Comparison of ENCODE assay signal across 8 mouse cellular contexts in genomic region chr2:152089078-152089477, GRCm38 (mm10). TPM values are rescaled to one million over a fixed set of nuclear protein-coding genes. Genes with fewer than 3 reads are reported as not detected.
DNase-seq lines count a peak whose midpoint lies in the region; ATAC-seq lines count a peak whose summit lies in the region.

No protein-coding gene starts in this region.

- intact Hi-C loops in heart, postnatal 10 days (cut with DNase I), result loop anchor here (5.0 kb wide), 1 partner anchor 62 kb away; no protein-coding TSS in a partner anchor

- H3K27me3 ChIP-seq in heart, embryonic 12.5 days (replicated peaks), result peaks cover 61% of the 10 kb centered on the region

- H3K9ac ChIP-seq in heart, embryonic 12.5 days, result no peak overlapping the region

- H3K27ac ChIP-seq in heart, embryonic 12.5 days (ENCODE audit: poor library complexity, severe bottlenecking), result no peak overlapping the region

- H3K4me1 ChIP-seq in heart, embryonic 12.5 days (replicated peaks), result peaks cover 20% of the 10 kb centered on the region

- H3K36me3 ChIP-seq in heart, embryonic 12.5 days, result no peaks in the 10 kb centered on the region

- WGBS in heart, embryonic 12.5 days, result 15% methylated on average over 4 of the region's 4 CpGs

- DNase-seq in heart, postnatal 10 days, result peak; percentile 39 to 64
- DNase-seq in urinary bladder, postnatal 25 days (ENCODE audit: low spot score), result peak; percentile 55
- DNase-seq in urinary bladder, postnatal 4 days (ENCODE audit: low spot score in 2 of 2), result no peak
- DNase-seq in cerebellum, adult 9-11 months, result peak; percentile 62
- DNase-seq in heart, postnatal 4 days, result peak; percentile 61
- peak; percentile 53 for DNase-seq in lung, postnatal 10 days
- DNase-seq in thymus, postnatal 14 days, result peak; percentile 37

- H3K4me2 ChIP-seq in heart, embryonic 12.5 days, result no peak overlapping the region

- no peaks in the 10 kb centered on the region; the same call in 1 of the 2 replicates for H3K9me3 ChIP-seq in heart, embryonic 12.5 days (replicated peaks)

- no peak overlapping the region for H3K4me3 ChIP-seq in heart, embryonic 12.5 days

- ATAC-seq in heart, embryonic 12.5 days (ENCODE audit: insufficient number of reproducible peaks, low FRiP score), result no peak

RNA-seq across cellular contexts. Expression of gene Scrt2, which starts 7.7 kb away (rescaled TPM):
- not detected for total RNA-seq in heart, postnatal 10 days (2021)
- 0.08 TPM in 1 of 2 replicates, not detected in the other for polyA plus RNA-seq in heart, embryonic 12.5 days (2016; fragmentation: Nextera tagmentation; extraction: Ambion mirVana)
- not detected for total RNA-seq in heart, postnatal 4 days (2021)

RNA-seq across cellular contexts. Expression of gene Srxn1, which starts 16.2 kb away (rescaled TPM):
- total RNA-seq in heart, postnatal 10 days (2021), result 10 to 100 TPM; 11.3 to 12.1 TPM
- 9.4 and 9.6 TPM in 2 replicates for polyA plus RNA-seq in heart, embryonic 12.5 days (2016; fragmentation: Nextera tagmentation; extraction: Ambion mirVana)
- 1 to 10 TPM; 9.0 TPM for total RNA-seq in heart, postnatal 4 days (2021)

RNA-seq across cellular contexts. Expression of gene Tcf15, which starts 54.3 kb away (rescaled TPM):
- 10 to 100 TPM; 44.1 to 53.6 TPM for total RNA-seq in heart, postnatal 10 days (2021)
- polyA plus RNA-seq in heart, embryonic 12.5 days (2016; fragmentation: Nextera tagmentation; extraction: Ambion mirVana), result 4.1 and 4.7 TPM in 2 replicates
- 10 to 100 TPM; 29.6 to 38.0 TPM for total RNA-seq in heart, postnatal 4 days (2021)

Comparison
In these comparisons a context has a peak if more than half of its experiments do, and no peak if none do; other contexts are left out.
1. DNase-seq: peak in heart, postnatal 10 days (2 of 2), urinary bladder, postnatal 25 days (single experiment), cerebellum, adult 9-11 months (single experiment), heart, postnatal 4 days (single experiment), lung, postnatal 10 days (single experiment) and thymus, postnatal 14 days (single experiment); none in urinary bladder, postnatal 4 days (0 of 2).